Mouse (Mus musculus): ENCODE data around the gene Srsf4. TPM values are rescaled to one million over a fixed set of nuclear protein-coding genes. Genes with fewer than 3 reads are reported as not detected.

The Srsf4 gene
- total RNA-seq, 4 experiments from 2014 or later: 55.5 to 77.3 (median 63.0) TPM

DNA sequence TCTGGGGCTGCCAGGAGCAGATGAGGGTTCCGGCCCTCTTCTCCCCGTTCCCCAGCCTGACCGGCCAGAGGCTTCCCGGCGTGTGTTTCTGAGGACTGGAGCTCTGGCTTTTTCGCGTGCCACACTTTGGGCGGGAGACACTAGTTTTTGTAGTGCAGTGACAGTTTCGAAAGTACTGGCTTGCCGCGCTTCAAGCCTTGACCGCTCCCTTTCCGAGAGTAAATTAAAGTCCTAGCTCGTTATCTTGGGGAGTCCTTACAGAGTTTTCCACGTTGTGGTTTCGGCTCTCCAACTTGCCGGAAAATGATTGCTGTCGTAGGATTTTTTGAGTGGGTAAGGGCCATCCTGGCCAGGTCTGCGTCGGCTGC lies 736 bp downstream of the Srsf4 start:
- no peak for DNase-seq

DNA sequence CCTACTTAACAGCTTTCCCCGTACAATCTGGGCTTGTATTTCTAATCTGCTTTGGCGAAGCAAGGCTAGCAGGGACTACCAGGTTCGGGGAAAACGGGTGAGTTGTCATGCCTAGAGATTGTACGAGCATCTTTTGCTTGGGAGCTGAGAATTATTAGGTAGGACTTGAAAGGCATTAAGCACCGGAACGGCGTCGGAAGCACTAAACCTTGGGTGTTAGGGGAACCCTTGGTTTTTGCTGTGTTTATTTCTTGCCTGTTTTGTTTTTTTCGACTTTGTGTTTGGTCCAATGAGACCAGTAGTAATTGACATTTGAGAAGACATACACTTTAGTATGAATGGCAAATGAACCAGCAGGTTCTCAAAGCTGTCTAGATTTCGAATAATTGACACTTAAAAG lies 1.1 kb downstream of the Srsf4 start:
- DNase-seq: no peak

DNA sequence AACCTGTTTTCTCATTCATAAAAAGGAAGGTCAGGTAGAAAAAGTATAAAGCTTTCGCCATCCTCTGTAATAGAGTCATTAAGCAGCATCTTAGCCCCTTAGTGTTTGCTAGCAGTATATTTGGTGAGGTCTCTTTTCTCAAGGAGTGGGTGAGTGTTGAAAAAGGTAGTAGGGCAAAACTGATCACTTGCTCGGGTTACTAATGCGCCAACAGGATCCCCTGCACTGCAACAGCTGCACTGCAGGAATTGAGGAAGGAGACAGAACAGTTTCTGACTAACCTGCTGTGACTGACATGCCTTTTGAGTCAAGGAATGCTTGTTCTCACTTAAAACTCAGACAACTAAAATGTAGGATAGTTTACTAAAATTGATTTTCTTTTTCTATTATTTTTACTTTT lies 1.8 kb downstream of the Srsf4 start:
- no peak for DNase-seq

DNA sequence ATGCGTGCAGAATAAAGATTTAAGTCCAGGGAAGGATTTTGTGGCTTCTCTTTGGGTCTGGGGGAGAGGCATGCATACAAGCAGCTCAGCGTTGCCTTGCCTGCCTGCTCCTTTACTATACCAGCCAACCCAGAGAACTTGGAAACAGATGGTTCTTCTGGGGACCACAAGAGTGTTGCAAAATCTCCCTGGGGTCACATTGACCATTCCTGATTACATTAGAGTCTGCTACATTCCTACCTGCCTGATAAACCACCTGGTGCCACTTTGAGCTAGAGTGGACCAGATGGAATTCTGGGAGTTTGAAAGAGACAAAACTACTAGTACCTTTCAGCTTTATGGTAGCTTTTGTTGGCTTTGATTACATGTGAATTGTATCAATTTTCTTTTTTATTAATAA lies 3.4 kb downstream of the Srsf4 start:
- no peak for DNase-seq

DNA sequence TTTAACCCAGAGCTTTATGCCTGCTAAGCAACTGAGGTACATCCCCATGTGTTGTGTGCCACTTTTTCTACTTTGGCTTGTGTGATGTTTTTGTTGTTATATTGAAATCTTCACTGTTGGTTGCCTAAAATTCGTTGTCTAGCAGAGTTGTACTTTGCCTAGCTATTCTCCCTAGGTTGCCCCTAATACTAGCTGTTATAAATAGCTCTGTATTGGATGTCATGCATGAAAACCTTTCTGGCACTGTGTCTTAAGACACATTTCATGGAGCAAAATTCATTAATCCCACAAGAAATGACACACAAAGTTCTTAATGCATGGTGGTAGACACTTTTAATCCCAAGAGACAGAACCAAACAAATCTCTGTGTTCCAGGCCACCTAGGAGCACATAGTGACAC lies 6.3 kb downstream of the Srsf4 start:
- DNase-seq: no peak

DNA sequence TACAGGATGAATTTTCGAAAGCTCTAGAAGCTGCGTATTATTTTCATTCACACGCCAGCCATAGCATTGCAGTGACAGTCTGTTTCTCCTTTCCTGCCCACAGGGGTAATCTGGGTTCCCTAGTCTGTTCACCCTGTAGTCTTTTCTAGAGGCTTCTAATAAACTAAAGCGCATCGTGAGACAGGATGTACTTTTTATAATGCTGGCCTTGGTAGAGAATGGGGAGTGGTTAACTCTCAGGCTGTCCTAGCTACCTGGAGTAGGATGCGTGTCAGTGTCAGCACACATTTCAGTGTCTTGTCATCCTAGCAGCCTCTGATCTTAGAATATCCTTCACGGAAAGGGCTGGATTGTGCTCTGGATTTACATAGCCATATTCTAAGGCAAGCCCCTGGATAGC lies 7.9 kb downstream of the Srsf4 start:
- no peak for DNase-seq

DNA sequence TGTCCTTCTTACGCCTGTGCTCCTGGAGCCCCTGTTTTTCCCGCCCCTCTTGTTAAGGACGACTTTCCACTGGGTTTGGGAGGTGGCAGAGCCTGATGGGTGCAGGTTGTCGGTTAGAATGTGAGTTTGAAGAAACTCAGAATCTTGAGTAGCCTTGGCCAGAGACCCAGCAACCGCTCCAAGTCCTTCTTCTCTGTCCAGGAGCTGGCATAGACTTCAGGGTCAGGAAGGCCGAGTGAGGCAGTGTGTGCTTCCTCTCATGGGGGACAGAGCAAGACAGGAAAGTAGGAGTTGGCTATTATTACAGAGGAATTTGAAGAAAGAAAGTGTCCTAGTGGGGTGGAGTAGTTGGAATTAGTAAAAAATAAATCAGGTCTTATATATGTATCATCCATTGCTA lies 10.2 kb downstream of the Srsf4 start:
- DNase-seq: no peak

DNA sequence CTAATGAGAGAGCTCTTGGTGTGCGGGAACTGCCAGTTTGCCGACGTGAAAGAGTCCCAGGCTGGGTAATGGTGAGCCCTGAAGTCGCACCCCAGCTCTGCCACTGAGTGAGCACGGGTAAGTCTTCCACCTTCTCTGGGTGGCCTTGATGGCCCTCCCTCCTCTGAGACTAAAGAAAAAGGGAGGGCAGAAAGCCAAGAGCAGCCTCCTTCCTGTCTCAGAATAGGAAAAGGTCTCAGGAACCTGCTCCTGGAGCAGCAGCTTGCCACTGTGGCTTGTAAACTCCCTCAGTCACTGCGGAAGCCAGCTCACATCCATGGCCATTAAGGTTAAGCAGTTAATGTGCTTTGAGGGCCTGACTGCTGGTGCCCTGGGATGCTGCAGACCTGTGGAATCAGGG lies 12.0 kb downstream of the Srsf4 start:
- DNase-seq: peak; percentile 21

DNA sequence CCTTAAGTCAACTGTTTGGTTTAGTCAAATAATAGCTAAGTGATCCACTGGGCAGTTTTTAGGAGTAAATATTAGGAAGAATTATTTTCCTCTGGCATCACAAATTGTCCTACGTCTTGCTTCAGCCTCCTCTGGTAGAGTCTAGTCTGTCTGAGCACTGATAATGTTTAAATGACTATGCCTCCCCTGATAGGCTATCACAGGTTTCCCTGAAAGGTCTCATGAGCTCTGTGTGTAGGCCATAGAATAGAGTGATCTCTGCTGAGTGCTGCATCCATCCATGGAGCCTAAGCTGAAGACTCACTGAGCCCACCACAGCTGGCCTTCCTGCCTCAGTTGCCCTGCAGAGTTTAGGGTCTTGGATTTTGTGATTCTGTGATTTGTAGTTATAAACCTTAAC lies 15.1 kb downstream of the Srsf4 start:
- no peak for DNase-seq

DNA sequence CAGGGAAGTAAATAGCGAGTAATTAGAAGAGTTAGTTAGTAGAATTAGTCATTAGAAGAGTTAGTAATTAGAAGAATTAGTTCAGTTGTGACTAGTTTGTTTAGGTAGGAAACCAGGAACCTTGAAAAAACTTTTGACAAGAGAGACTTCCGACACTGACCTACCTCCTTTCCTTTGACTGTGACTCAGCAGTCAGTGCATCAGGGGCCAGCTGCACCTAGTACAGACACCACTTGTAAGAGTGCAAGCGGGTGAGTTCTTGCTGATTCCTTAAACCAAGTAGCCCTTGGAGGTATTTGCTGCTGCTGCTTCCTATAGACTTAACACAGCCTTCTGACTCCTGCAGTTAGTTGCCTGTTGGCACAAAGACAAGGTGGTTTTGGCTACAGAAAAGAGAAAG lies 17.3 kb downstream of the Srsf4 start:
- DNase-seq: no peak

DNA sequence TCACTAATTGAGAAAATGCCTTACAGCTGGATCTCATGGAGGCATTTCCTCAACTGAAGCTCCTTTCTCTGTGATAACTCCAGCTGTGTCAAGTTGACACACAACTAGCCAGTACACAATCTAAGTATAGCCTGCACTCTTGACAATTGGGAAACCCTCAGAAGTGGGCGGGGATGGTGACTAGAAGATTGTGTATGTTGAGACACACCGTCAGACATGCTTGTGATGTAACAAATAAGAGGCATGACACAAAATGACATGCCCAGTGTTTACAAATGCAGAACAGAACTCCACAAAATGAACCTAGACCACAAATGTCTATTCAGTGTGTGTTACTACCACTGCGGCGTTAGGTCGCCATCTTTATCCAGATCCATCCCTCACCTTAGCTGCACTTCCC lies 23.7 kb downstream of the Srsf4 start:
- no peak for DNase-seq

DNA sequence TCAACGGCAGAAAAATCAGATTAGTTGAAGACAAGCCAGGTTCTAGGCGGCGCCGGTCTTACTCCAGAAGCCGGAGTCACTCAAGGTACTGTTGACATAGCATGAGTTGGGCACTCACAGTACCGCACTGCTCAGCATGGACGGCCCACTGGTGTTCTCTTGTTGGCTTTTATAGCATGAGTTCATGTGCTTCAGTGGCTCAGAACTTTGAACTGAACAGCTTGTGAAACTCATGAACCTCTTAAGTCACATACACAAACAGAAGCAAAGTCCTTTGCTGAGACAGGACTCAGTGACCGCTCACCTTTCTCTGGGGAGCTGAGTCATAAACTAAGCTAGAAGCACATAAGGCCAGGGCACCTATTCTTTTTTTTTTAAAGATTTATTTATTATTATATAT lies 24.4 kb downstream of the Srsf4 start:
- no peak for DNase-seq

DNA sequence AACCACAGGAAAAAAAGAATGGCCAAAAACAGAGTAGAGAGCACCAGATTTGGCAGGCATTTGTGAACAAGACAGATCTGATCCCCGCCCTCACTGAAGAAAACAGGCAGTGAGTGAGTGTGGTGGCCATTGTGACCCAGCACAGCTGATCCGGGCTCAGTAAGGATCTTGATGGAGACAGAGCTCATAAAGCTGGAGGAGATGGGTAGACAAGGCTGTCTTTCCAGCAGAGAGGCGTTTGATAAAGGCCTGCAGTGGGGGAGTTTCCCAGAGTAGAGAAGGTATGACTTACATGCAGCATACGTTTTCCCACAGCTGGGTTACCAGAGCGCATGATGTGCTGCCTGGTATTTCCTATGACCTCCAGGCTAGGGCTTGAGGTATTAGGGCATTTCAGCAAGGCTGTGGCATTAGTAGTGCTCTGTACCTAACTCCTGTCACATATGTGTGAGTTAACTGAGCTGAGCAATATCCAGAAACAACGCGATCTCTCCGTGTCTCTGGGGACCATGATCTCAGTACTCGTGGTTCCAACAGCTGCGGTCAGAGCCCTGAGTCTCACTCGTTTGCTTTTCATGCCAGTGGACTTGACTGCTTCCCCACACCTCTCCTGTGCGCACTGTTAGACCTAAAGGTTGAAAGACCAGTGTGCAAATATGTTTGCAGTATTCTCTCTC lies 25.2 kb downstream of the Srsf4 start:
- DNase-seq: no peak

DNA sequence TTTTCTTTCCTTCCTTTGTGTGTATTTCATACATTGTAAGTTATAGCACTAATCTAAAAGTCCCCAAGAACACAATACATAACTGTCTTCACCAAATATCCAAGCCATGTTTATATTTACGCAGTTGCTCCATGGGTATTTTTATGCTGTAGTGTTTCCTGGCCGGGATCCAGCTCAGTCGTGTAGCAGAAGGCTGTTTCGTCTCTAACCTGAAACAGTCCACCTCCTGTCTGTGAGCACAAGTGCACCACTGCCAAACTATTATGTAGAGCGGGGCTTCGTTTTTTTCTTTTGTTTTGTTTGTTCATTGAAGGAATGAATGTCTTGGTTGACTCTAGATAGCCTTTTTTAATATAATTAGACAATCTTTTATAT lies 25.8 kb downstream of the Srsf4 start:
- DNase-seq: no peak

DNA sequence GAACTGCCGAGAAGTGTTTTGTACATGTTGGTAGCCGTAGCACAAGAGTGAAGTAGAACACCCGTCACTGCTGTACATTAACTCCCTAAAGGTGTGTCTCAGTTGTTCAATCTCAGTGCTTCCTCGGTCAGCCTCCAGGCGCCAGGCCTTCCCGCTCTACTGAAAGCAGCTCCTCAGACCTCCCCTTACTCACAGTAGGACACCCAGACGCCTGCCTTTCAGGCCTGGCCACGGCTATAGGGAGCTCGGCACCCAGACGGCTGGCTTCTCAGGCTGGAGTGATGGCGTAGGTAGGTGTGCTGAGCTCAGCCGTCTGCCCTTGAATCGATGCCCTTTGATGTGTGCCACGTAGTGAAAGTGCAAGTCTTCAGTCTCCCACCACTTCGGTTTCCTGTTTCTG lies 27.7 kb downstream of the Srsf4 start:
- DNase-seq: no peak

DNA sequence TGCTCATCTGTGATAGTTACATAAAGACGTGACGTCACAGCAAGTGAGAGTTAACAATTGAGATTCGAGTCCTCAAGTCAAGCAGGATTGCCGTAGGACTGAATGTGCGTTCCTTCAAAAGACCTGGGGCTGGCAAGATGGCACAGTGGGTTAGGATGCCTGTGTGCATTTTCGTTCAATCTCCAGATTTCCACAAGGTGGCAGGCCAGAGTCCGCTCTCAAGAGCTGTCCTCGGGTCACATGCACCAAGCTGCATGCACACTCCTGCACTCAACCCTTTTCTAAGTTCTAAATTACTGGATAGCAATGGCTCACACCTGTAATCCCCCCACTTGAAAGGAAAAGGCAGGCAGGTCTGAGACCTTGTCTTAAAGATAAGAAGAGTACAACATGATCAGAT lies 31.1 kb downstream of the Srsf4 start:
- no peak for DNase-seq

DNA sequence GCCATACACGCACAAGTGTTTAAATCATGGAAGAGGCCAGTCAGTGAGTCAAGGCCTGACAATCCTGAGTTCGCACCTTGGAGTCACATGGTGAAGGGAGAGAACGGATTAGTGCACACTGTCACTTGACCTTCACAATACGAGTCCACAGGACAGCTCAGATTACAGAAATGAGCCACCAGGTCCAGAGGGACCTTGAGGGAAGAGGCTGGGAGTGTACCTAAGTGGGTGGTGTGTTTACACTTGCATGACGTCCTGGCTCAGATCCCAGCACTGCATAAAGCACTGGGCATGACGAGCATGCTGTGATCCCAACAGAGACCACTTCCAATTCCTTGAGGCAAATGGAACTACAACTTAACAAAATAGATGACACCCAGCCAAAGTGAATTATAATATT lies 33.0 kb downstream of the Srsf4 start:
- no peak for DNase-seq

DNA sequence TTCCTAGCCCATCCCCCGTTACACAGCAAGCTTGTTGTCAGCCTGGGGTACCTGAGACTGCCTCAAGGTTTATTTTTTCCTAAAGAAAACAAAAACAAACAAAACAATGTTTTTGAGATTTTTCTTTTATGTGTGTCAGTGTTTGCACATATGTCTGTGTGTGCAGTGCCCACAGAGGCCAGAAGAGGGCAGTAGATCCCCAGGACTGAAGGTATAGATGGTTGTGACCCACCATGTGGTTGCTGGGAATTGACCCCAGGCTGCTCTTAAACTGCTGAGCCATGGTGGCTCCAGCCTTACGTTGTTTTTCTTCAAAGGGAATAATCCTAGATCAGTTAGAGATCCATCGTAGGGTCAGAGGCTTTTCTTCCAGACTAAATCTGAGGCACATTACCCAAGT lies 34.5 kb downstream of the Srsf4 start:
- no peak for DNase-seq

DNA sequence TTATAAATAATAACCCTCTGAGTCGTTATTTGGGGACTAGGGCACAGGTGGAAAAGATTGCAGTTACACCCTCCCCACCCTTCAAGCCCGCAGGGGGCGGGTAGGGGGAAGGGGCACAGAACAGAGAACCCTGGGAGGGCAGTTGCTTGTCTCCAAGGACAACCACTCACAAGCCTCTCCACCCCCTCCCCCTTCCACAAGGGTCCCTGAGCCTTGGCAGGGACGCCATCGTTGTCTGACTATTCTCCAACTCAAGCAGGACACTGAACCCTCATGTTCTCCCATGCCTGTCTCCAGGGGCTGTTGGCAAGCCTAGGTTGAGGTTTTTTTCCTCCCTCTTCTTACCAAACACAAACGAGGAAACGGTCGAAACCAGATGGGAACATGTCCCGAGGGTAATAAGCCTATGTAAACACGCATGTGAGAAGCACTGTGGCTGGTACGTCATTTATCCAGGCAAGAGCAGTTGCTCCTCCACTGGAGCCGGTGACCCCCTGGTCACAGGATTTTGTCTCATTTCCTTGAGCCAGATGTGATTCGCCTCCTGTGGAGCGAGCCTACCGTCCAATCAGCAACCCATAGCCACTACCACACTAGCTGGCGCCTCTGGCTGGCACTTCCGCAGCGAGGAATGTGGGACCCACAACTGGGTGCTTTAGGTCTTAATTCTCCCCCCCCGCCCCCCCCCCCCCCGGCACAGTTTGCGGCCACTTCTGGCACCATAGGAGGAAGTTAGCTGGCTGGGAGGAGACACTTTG lies 37.0 kb downstream of the Srsf4 start:
- no peak for DNase-seq

DNA sequence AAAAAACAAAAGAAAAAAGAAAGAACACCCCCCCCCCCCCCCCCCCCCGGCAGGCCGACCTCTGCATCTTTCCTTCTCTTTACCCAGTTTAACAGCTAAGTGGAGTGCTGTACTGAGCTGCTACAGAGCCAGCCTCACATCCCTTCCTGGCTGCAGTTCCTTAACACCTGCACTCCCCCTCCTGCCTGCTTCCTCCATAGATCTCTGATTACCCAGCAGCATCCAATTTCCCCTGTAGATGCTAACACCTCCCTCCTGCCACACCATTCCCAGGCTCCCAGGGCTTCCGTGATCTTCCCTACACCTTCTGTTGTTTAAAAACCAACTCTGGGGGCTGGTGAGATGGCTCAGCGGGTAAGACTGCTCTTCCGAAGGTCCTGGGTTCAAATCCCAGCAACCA lies 38.1 kb downstream of the Srsf4 start:
- no peak for DNase-seq

DNA sequence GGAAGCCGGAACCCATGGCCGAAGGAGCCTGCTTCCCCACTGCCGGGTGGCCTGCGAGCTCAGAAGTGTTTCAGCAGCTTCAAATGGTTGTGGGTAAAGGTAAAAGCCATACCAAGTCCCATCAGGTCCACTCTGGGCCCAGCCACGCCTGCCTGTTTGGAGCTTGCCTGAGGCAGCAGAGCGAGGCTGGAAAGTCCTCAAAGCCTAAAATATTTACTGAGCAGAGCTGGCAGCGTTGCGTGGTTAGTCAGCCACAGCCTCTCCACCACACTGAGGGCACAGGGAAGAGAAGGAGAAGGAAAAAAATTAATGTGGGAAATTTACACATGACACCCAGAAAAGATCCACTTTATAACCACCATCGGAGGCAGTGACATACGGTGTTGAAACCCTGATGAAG lies 40.1 kb downstream of the Srsf4 start:
- DNase-seq: no peak

DNA sequence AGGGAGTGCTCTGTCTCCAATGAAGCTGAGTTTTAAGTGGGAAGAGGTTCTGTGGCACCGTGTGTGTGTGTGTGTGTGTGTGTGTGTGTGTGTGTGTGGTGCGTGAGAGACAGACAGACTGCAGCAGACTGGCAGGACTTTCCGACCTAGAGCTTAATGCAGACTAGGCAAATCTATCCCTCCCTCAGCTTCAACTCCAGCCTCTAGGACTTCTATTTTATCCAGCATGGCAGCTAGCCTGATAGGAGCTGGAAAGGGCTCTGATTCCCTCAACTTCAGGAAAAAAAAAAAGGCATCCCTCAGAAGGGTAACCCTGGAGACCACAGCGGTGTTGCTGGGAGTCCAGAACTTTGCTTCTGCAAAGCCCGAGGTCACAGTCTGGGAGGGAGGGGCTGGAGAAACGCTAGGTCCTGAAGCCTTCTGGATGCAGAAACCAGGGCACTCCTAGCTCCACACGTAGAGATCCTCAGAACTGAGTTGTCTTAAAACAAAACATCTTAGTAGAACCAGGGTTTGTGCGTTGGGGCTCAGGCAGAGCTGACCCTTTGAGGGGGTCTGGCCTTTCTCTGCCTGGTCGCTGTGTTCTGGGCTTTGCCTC lies 40.7 kb downstream of the Srsf4 start:
- DNase-seq: no peak

DNA sequence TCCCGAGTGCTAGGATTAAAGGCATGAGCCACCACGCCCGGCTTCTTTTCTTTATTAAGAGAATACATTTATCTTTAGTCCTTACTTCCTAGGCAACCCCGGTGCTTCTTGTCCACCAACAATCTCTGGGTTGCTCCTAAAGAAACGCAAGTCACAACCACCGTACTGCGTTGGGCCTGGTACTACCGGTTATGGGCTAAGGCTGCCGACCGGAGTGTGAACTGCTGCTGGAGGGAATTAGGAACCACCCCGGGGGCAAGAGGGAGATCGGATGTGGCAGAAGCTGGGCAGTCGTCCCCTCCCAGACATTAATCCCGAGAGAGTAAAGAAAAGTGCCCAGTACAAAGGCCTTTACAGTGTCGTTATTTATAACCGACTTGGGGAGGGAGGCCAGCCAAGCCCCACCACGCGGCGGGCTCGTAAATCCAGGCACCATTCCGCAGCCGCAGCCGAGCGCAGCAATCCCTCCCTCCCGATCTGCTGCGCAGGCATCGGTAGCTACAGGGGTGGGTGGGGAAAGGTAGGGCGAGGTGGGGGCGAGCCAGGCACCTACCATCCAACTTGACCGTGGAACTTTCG lies 41.6 kb downstream of the Srsf4 start:
- no peak for DNase-seq

DNA sequence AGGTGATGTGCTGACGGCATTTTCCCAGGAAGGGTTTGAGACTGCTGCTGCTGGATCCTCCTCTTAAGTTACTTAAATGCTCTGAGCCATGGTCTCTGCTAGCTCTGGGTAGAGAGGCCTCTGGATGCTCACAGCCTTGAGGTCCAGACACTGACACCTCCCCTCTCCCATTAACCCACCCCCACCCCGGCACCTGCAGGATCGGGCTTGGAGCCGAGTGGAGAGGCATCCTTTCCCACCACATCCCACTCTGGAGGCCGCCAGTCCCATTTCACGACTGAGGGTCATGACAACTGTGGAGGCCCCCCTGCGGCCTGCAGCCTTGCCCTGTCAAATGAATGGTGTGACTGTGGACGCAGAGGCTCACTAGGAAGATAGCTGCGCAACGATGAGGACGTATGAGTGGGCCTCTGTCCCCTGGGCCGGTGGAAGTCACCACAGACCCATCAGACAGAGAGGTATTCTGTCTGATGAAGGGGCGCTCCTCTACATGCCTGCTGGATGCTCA lies 42.5 kb downstream of the Srsf4 start:
- DNase-seq: no peak

Data from adrenal gland, adult 8-10 months (tissue).